Mouse (Mus musculus) left cerebral cortex, adult 2 months (tissue): ENCODE measurements around the gene Pitx3. TPM values are rescaled to one million over a fixed set of nuclear protein-coding genes. Genes with fewer than 3 reads are reported as not detected.
"Not testable (repeated sequence)": the region's sequence is repeated elsewhere in the genome, so short reads cannot be mapped to it uniquely, and the experiment has no call there.

ENCODE experiments used
- DNase-seq, 2 experiments: peaks; one replicate each; pipeline ENCODE4 v3.0.0; 2021 to 2022; ENCODE audit warnings: low spot score in 2 of 2, mixed read lengths in 1 of 2; ENCODE audit errors: extremely low spot score in 1 of 2
- H3K27ac ChIP-seq: fragments of 200-600 bp; 2 replicates; pipeline ENCODE4 v1.8.1; 2022
- H3K4me3 ChIP-seq: fragments of 200-600 bp; 2 replicates; pipeline ENCODE4 v1.8.1; 2022
- CTCF ChIP-seq: fragments of 200-600 bp; IDR thresholded peaks from 2 replicates; pipeline ENCODE4 v1.8.1; 2022; ENCODE audit warnings: antibody characterized with exemption, mild to moderate bottlenecking, moderate library complexity
- intact Hi-C: fragments of 180-260 bp; cut with DNase I; formaldehyde crosslinking; loops from one replicate; pipeline ENCODE4 v1.15.1; 2025
- long read RNA-seq, 2 experiments: library from polyadenylated mRNA; stranded (forward); transcript quantifications; one replicate each; pipeline ENCODE4 v2.0.0; 2021; ENCODE audit warnings: borderline mapping rate in 2 of 2
- total RNA-seq, 2 experiments: library from RNA; stranded (reverse); gene quantifications; 2 replicates each; pipeline ENCODE4 v1.2.3; 2021

Pitx3 gene
- total RNA-seq = not detected
- long read RNA-seq, experiment 1 = 0 reads
- long read RNA-seq, experiment 2 = 0 reads

GRCm38 (mm10) chr19:46147511-46148371 lies at the start of gene Pitx3:
Pitx3 (minus strand) TSS chr19:46148326.
- Histone ChIP-seq H3K27ac (no peak within 1 kb of the TSS), H3K4me3 (peak within 1 kb of the TSS; percentile 43)
- intact Hi-C loops = no loop called here
- TF ChIP-seq CTCF = no peak
- DNase-seq = no peak

GRCm38 (mm10) chr19:46187203-46187602 lies 39.1 kb upstream of the Pitx3 start:
- no peak overlapping the region for H3K27ac ChIP-seq
- intact Hi-C loops = loop anchor here (2.0 kb wide), 1 partner anchor 36 kb away; no protein-coding TSS in a partner anchor
- no peak for TF ChIP-seq CTCF
- no peak overlapping the region for H3K4me3 ChIP-seq
- DNase-seq = no peak

- intact Hi-C loops = loop anchor here (2.0 kb wide), 1 partner anchor 36 kb away; no protein-coding TSS in a partner anchor
- no peak for DNase-seq
- Histone ChIP-seq H3K27ac (no peak overlapping the region), H3K4me3 (no peak overlapping the region)
- TF ChIP-seq CTCF = no peak
These were observed 38.5 kb upstream of the Pitx3 start for GRCm38 (mm10) chr19:46186611-46187010.

GRCm38 (mm10) chr19:46182241-46182640 lies 34.1 kb upstream of the Pitx3 start:
- Histone ChIP-seq H3K4me3 (no peak overlapping the region), H3K27ac (no peak overlapping the region)
- no peak for DNase-seq
- intact Hi-C loops = loop anchor here (5.0 kb wide), 1 partner anchor 65 kb away; no protein-coding TSS in a partner anchor
- TF ChIP-seq CTCF = no peak

DNA sequence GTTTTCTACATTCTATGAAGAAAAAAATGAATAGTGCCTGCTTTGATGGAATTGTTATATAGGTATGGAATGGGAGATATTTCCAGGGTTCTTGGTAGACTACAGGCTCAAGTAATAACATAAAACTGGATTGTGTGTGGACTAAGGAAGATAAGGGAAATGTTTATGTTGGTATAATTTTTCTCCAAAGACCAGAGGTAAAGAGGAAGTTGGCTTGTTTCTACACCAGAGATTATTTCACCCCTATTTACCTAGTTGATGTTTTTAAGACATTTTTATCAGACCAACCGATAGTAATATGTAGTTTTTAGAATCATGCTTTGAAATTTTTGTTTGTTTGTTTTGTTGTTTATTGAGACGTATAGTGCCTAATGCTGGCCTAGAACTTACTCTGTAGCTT lies 32.1 kb upstream of the Pitx3 start:
- H3K4me3 ChIP-seq = no peak overlapping the region
- intact Hi-C loops = loop anchor here (5.0 kb wide), 1 partner anchor 67 kb away; no protein-coding TSS in a partner anchor
- no peak for TF ChIP-seq CTCF
- DNase-seq = no peak
- H3K27ac ChIP-seq = no peak overlapping the region

GRCm38 (mm10) chr19:46177046-46177445 lies 28.9 kb upstream of the Pitx3 start:
- H3K4me3 ChIP-seq = no peak overlapping the region
- intact Hi-C loops = no loop called here
- no peak overlapping the region for H3K27ac ChIP-seq
- TF ChIP-seq CTCF = no peak
- no peak for DNase-seq

- no peak overlapping the region for H3K27ac ChIP-seq
- intact Hi-C loops = no loop called here
- no peak for DNase-seq
- no peak for TF ChIP-seq CTCF
- H3K4me3 ChIP-seq = no peak overlapping the region
These were observed 27.0 kb upstream of the Pitx3 start for GRCm38 (mm10) chr19:46175173-46175572.

GRCm38 (mm10) chr19:46172541-46172940 lies 24.4 kb upstream of the Pitx3 start:
- Histone ChIP-seq H3K4me3 (no peak overlapping the region), H3K27ac (no peak overlapping the region)
- no peak for TF ChIP-seq CTCF
- intact Hi-C loops = no loop called here
- no peak for DNase-seq

DNA sequence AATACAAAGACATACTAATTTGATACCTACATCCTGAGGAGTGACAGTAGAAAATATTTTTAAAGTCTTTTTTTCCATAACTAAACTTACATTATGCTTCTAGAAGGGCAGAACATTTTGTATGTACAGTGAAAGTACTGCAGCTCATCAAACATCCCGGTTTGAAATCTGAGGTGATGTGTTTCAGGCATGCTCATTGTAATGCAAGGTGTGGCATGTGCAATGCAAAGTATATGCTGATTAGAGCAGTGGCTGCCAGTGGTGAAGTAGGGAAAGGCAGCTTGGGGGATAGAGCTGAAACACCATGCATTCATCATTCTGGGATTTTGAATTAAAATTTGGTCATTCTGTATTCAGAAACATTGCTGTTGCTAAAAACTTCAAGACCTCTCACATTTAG lies 21.8 kb upstream of the Pitx3 start:
- H3K27ac ChIP-seq = no peak overlapping the region
- H3K4me3 ChIP-seq = no peak overlapping the region
- intact Hi-C loops = no loop called here
- no peak for DNase-seq
- no peak for TF ChIP-seq CTCF

- H3K27ac ChIP-seq = no peak overlapping the region
These were observed 21.3 kb upstream of the Pitx3 start for GRCm38 (mm10) chr19:46169396-46169795.

GRCm38 (mm10) chr19:46167169-46167568 lies 19.0 kb upstream of the Pitx3 start:
- intact Hi-C loops, H3K4me3 ChIP-seq, DNase-seq, H3K27ac ChIP-seq: not testable (repeated sequence)

More at GRCm38 (mm10) chr19:46169396-46169795, 21.3 kb upstream of the Pitx3 start:
- intact Hi-C loops = no loop called here
- no peak for DNase-seq
- no peak for TF ChIP-seq CTCF
- no peak overlapping the region for H3K4me3 ChIP-seq

DNA sequence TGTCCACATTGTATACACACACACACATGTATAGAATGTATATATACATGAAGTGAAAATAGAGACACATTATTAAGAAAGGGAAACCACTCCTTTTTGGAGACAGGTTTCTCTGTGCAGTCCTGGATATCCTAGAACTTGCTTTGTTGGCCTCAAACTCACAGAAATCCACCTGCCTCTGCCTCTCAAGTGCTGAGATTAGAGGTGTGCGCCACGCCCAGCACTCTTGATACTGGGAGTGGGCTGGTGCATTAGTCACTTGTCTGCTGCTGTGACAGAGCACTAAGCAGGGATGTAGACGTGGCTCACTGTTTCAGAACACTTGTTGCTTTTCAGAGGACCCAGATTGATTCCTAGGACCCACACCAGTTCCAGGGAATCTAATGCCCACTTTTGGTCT lies 17.8 kb upstream of the Pitx3 start:
- no peak for TF ChIP-seq CTCF
- no peak for DNase-seq
- H3K4me3 ChIP-seq = no peak overlapping the region
- intact Hi-C loops = no loop called here
- H3K27ac ChIP-seq = no peak overlapping the region
